Mouse (Mus musculus) liver, embryonic 16.5 days (tissue): ENCODE data around the gene Olfr1349. TPM values are rescaled to one million over a fixed set of nuclear protein-coding genes. Genes with fewer than 3 reads are reported as not detected.

Experiments used
- ATAC-seq: fragments of 200-750 bp; cut with Nextera tagmentation; 2 replicates; pipeline ENCODE4 v1.8.0; 2017; ENCODE audit warnings: low read depth, mild to moderate bottlenecking, moderate number of reproducible peaks, moderate library complexity
- H3K27ac ChIP-seq: fragments of 300-500 bp; sonication (generic); 2 replicates; pipeline ENCODE4 v1.5.1; 2014; ENCODE audit warnings: mild to moderate bottlenecking, low read length
- H3K27me3 ChIP-seq: fragments of 300-500 bp; sonication (generic); 2 replicates; pipeline ENCODE4 v1.6.1; 2014; ENCODE audit warnings: low read depth, low read length, mixed read lengths; ENCODE audit not compliant: control insufficient read depth, insufficient read depth
- H3K36me3 ChIP-seq: fragments of 300-500 bp; sonication (generic); 2 replicates; pipeline ENCODE4 v1.6.1; 2014; ENCODE audit warnings: mild to moderate bottlenecking; ENCODE audit not compliant: control insufficient read depth, insufficient read depth
- H3K4me1 ChIP-seq: fragments of 300-500 bp; sonication (generic); 2 replicates; pipeline ENCODE4 v1.6.1; 2014; ENCODE audit warnings: low read depth, low read length, mixed read lengths; ENCODE audit not compliant: control insufficient read depth
- H3K4me2 ChIP-seq: fragments of 300-500 bp; sonication (generic); 2 replicates; pipeline ENCODE4 v1.6.1; 2014; ENCODE audit warnings: low read depth, low read length, mixed read lengths
- H3K4me3 ChIP-seq: fragments of 300-500 bp; sonication (generic); 2 replicates; pipeline ENCODE4 v1.5.1; 2014; ENCODE audit warnings: low read depth, mild to moderate bottlenecking, low read length
- H3K9ac ChIP-seq: fragments of 300-500 bp; sonication (generic); 2 replicates; pipeline ENCODE4 v1.6.1; 2014; ENCODE audit warnings: low read depth, low read length
- H3K9me3 ChIP-seq: fragments of 300-500 bp; sonication (generic); replicated peaks from 2 replicates; pipeline ENCODE4 v1.6.1; 2016; ENCODE audit warnings: low read length; ENCODE audit not compliant: control insufficient read depth
- polyA plus RNA-seq: library from polyadenylated mRNA; unstranded; fragments of >200 nt; fragmentation: Nextera tagmentation; extraction: Ambion mirVana; gene quantifications from 2 replicates; pipeline ENCODE4 v1.2.1, GENCODE M21; 2015

Olfr1349 gene
- polyA plus RNA-seq, 1 experiment from 2014 or later = not detected

GRCm38 (mm10) chr7:6466951-6467350 lies 55.8 kb downstream of the Olfr1349 start, which contains the start of gene Olfr1346:
Olfr1346 (plus strand) TSS chr7:6467101.
- no peaks in the 10 kb centered on the region for H3K27me3 ChIP-seq
- no peak for ATAC-seq
- H3K4me3 ChIP-seq = no peak within 1 kb of the TSS
- no peak within 1 kb of the TSS for H3K27ac ChIP-seq
- H3K4me2 ChIP-seq = no peak within 1 kb of the TSS
- no peaks in the 10 kb centered on the region for H3K9me3 ChIP-seq
- no peaks in the 10 kb centered on the region for H3K4me1 ChIP-seq
- no peak within 1 kb of the TSS for H3K9ac ChIP-seq
- H3K36me3 ChIP-seq = no peaks in the 10 kb centered on the region

Other genes starting within 250 kb of the Olfr1349 start
- 3.6 and 4.4 TPM in 2 replicates for gene Zfp667, start 236.4 kb downstream of the Olfr1349 start, polyA plus RNA-seq
- gene Zfp583, start 191.7 kb downstream of the Olfr1349 start, polyA plus RNA-seq = 0.45 and 0.89 TPM in 2 replicates
- 0.11 and 0.13 TPM in 2 replicates for gene Gm3854, start 179.2 kb downstream of the Olfr1349 start, polyA plus RNA-seq
- gene Zfp78, start 159.7 kb downstream of the Olfr1349 start, polyA plus RNA-seq = 0.84 TPM in 2 replicates
- 1.2 and 1.3 TPM in 2 replicates for gene Zfp28, start 139.7 kb downstream of the Olfr1349 start, polyA plus RNA-seq
- not detected in 2 replicates for gene Smim17, start 124.2 kb downstream of the Olfr1349 start, polyA plus RNA-seq
- gene Gm20715, start 112.7 kb downstream of the Olfr1349 start, polyA plus RNA-seq = not detected in 2 replicates
- gene Olfr1344, start 84.3 kb downstream of the Olfr1349 start, polyA plus RNA-seq = not detected in 2 replicates
- gene Olfr1336, start 66.8 kb downstream of the Olfr1349 start, polyA plus RNA-seq = not detected in 2 replicates
- gene Olfr1346, start 55.8 kb downstream of the Olfr1349 start, polyA plus RNA-seq = not detected in 2 replicates
- gene Olfr5, start 36.0 kb downstream of the Olfr1349 start, polyA plus RNA-seq = not detected in 2 replicates
- gene Olfr1347, start 23.2 kb downstream of the Olfr1349 start, polyA plus RNA-seq = not detected in 2 replicates
- gene Olfr1348, start 14.2 kb downstream of the Olfr1349 start, polyA plus RNA-seq = not detected in 2 replicates
- not detected in 2 replicates for gene Olfr1350, start 41.9 kb upstream of the Olfr1349 start, polyA plus RNA-seq
- 1.5 and 1.7 TPM in 2 replicates for gene Zim1, start 173.5 kb upstream of the Olfr1349 start, polyA plus RNA-seq
- gene Peg3, start 207.5 kb upstream of the Olfr1349 start, polyA plus RNA-seq = 54.7 and 61.1 TPM in 2 replicates
- 1.7 and 2.0 TPM in 2 replicates for gene Usp29, start 207.6 kb upstream of the Olfr1349 start, polyA plus RNA-seq